Mouse (Mus musculus): Measurements from ENCODE around the gene Th.

Gene Th

DNA sequence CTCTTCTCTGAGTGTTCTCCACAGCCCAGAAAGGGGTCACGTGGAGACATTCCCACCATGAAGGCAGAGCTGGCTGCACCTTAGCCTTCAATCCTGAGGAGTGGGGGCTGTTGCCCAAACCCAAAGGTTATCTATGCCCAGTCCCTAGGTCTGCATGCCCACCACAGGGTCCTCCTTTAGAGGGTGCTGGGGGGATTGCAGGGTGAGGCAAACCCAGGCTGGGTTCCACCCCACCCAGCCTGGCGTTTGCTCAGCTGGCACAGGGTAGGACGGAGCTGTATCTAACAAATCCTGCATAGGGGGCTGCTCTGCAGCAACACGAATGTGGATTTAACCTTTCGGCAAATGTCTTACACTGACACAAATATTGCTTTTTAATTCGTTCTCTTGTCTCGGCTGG lies 29.2 kb downstream of the Th start:
- no peak for DNase-seq (ENCODE audit: low read depth, low spot score)

DNA sequence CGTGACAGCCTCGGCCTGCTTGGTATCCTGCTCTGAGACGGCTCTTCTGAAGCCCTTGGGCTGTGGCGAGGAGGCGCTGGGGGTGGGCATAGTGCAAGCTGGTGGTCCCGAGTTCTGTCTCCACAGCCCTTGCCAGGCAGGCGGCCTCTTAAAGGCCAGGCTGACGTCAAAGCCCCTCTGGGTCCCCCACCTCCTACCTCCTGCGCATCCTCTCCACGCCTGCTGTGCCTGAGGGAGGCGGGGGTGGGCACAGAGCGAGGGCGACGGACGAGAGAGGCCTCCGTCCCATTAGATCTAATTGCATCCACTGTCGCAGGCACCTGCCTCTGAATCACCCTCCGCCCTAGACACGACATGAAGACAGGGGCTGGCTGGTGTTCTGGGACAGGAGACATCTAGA lies 31.1 kb downstream of the Th start:
- peak; percentile 28 for DNase-seq (ENCODE audit: low read depth, low spot score)

GRCm38 (mm10) chr7:142897471-142897870 lies 33.5 kb downstream of the Th start:
- no peak for DNase-seq (ENCODE audit: low read depth, low spot score)

DNA sequence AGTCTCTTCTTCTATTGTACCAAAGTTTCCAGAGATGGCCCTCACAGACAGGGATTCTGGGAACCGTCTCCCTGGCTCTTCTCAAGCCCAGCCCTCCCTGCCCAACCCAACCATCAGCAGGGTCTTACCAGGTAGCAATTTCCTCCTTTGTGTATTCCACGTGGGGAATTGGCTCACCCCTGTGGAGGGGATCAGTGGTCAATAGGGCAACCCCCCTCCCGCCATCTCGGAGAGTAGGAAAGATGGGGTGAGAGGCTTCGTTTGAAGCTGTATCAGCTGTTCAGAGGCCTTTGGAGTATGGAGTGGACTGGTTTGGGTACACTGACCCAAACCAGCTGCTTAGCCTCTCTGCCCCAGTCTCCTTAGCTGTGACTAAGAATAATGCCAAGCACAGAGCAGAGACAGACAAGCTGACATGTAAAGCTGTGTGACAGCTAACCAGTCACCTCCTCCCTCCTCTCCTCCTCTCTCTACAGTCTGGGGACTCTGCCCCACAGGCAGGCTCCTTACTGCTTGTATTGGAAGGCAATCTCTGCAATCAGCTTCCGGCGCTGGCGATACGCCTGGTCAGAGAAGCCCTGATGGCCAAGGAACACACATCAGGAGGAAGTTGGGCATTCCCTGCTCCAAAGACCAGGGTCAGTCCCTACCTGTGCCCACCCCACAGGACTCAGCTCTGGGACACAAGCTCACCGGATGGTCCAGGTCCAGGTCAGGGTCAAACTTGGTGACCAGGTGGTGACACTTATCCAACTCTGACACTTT lies 34.8 kb downstream of the Th start:
- DNase-seq (ENCODE audit: low read depth, low spot score) = no peak

DNA sequence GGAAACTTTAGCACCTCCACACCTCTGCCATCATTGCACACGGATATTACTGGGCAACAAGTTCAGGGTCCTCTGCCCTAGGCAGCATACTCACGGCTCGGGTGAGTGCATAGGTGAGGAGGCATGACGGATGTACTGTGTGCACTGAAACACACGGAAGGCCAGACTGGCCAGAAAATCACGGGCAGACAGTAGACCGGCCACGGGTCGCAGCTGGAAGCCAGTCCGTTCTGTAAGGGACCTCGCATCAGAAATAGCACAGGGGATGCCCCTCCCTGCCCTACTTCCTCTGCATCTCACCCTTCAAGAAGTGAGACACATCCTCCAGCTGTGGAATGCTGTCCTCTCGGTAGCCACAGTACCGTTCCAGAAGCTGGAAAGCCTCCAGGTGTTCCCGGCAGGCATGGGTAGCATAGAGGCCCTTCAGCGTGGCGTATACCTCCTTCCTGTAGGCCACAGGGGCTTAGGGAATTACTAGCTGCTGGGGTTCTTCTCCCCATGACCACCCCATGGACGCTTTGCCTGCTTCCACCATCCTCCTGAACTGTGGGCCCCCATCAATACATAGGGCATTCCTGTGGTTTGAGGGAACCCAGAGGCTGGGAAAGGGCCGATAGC lies 35.6 kb downstream of the Th start:
- DNase-seq (ENCODE audit: low read depth, low spot score) = no peak

GRCm38 (mm10) chr7:142894669-142895068 lies 36.3 kb downstream of the Th start:
- DNase-seq (ENCODE audit: low read depth, low spot score) = peak; percentile 84

- DNase-seq (ENCODE audit: low read depth, low spot score) = no peak
Measured at GRCm38 (mm10) chr7:142893721-142894639, 36.9 kb downstream of the Th start.

- no peak for DNase-seq (ENCODE audit: low read depth, low spot score)
Measured at GRCm38 (mm10) chr7:142893296-142893695, 37.6 kb downstream of the Th start.

- peak; percentile 6 for DNase-seq (ENCODE audit: low read depth, low spot score)
Measured at GRCm38 (mm10) chr7:142869419-142870163, 61.3 kb downstream of the Th start.

- peak; percentile 61 for DNase-seq (ENCODE audit: low read depth, low spot score)
Measured at GRCm38 (mm10) chr7:142850681-142851080, 80.2 kb downstream of the Th start.
